Mouse (Mus musculus) 3T3-L1 (cell line): ENCODE results near the gene Pla2r1.

Source experiments
- DNase-seq: peaks from one replicate; pipeline ENCODE4 v3.0.0-alpha.2; 2015; ENCODE audit warnings: low read depth, low spot score

The Pla2r1 gene

GRCm38 (mm10) chr2:60405431-60405830 is 147.7 kb downstream of the Pla2r1 start:
- DNase-seq = no peak

- no peak for DNase-seq
These were observed 148.3 kb downstream of the Pla2r1 start for GRCm38 (mm10) chr2:60404763-60405162.

DNA sequence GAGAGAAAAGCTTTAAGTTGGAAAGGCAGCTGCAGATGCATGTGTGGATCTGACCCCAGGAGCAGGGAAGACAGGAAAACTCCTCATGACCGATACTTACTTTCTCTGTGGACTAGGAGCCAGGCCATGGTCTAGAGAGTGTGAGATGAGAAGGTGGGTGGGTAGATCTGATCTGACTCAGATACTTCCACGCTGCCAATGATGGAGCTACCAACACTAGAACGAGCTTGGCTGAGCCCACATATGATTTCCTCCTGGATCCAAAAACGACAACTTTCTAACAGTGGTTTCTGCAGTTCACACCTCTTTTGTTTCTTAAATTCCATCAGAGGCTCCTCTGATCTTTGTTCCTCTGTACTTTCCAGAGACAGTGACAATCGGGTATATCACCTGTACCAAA is 151.4 kb downstream of the Pla2r1 start:
- DNase-seq = no peak

DNA sequence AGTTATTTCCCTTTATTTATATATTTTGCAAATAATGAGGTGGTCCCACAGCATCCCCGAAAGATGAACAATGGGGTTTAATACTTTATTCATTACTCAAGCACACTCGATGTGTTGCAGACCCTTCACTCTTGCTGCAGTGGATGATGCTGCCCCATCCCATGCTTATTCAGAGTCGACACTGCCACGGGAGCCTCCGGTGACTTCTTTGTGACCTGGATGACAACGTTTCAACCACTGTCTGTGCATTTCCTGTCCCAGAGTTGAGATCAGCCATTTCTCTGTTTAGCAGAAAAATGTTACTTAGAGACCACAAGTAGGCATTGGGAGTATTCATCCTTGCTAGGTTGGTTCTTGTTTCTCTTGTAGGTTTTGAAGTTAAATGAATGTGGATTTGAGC is 159.3 kb downstream of the Pla2r1 start:
- DNase-seq = no peak

- no peak for DNase-seq
These were observed 160.8 kb downstream of the Pla2r1 start for GRCm38 (mm10) chr2:60392286-60392685.

- no peak for DNase-seq
These were observed 165.7 kb downstream of the Pla2r1 start for GRCm38 (mm10) chr2:60387363-60387762.

DNA sequence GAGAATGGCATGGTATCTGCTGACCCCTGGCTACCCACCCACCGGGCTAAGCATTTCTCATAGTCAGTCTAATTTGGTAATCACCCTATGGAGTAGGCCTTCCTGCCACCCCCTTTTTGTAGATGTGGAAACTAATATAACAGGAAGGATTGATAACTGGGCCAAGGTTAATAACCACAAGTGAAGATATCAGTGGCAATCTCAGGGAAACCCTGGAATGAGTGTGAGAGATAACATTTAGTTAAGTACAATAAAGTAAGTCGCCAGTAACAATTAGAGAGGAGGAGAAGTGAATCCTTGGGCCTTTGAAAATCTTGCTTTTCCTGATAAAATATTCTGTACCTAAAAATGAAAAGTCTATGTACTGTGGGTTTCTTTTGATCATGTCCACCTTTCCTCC is 166.3 kb downstream of the Pla2r1 start:
- DNase-seq = no peak

GRCm38 (mm10) chr2:60384763-60385085 is 168.4 kb downstream of the Pla2r1 start:
- peak; percentile 48 for DNase-seq

- DNase-seq = no peak
These were observed 168.9 kb downstream of the Pla2r1 start for GRCm38 (mm10) chr2:60384083-60384762.

GRCm38 (mm10) chr2:60382858-60383669 is 170.0 kb downstream of the Pla2r1 start, which contains the start of gene Ly75:
TSS of gene Ly75 (minus strand) at chr2:60383303.
- peak; percentile 87 for DNase-seq

DNA sequence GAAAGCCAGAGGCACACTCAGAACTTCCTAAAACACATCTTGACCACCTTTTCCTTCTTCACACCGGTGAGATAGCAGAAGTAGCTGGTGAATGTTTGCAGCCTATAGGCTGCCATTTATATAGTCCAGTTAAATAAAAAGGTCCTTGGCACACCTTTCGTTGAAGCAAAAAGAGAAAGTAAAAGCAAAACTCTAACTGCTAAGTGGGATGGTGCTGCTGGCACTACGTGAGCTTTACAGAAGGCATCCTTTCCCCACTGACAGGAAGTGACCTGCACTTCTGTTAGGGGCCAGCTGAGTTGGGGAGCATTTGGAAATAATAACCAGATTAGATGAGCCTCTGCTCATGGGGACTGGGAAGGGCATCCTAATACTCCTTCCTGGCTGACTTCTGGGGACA is 170.8 kb downstream of the Pla2r1 start:
- DNase-seq = peak; percentile 43

DNA sequence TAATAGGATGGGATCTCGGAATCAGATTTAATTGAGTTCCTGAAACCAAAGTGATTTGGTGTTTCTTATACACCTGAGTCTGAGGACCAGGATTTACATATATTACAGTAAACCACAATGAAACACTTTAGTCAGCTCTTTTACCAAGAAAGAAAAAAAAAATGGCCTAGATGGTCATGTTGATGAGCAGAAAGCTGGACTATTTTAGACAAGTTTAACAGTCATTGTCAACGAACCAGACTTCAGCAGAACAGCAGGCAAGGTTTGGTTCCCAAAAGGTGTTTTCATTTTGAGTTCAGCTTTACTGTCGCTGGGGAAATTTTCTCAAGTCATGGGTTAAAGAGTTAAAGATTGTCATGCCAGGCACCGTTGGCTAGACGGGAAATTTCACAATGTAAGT is 175.8 kb downstream of the Pla2r1 start:
- no peak for DNase-seq

- DNase-seq = no peak
These were observed 177.4 kb downstream of the Pla2r1 start for GRCm38 (mm10) chr2:60375608-60376107.

DNA sequence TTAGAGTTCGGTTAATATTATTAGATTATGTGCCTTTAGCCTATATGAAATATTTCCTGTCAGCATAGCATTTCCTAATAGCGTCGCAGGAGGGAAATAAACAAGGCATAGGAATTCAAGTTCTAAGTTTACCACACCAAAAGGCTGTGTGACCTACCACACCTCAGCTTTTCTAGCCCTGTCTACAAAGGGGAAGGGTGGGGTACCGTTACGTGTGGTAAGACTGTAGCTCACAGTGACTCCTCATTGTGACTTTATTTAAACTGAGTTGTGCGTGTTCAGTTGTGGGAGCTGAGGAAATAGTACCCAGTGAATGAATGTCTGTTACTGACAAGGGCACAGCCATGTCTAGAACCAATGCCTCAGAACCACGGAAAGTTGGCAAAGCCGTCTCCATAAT is 178.0 kb downstream of the Pla2r1 start:
- no peak for DNase-seq

GRCm38 (mm10) chr2:60370188-60370587 is 182.9 kb downstream of the Pla2r1 start:
- peak; percentile 43 for DNase-seq

GRCm38 (mm10) chr2:60369454-60369853 is 183.7 kb downstream of the Pla2r1 start:
- peak; percentile 95 for DNase-seq

DNA sequence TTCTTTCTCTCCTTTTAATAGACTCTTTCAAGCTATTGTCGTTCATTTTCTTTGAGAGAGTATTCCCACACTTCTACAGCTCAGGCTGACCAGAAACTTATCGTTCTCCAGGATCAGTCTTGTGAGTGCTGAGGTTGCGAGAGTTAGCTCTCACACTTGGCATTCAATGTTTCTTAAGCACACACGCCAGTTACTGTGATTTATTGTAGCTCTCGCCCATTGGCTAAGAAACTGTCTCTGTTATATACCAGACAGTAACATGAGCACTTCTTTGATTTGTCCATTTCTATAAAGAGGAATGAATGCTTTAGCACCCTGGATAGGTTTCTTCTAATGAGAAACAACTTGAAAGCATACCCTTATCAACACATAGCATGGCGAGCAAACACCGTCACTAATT is 185.2 kb downstream of the Pla2r1 start:
- DNase-seq = no peak
